Mouse (Mus musculus): ENCODE results near the gene Tmem132c.
"Not testable (repeated sequence)": the region's sequence is repeated elsewhere in the genome, so short reads cannot be mapped to it uniquely, and the experiment has no call there.

Gene Tmem132c

DNA sequence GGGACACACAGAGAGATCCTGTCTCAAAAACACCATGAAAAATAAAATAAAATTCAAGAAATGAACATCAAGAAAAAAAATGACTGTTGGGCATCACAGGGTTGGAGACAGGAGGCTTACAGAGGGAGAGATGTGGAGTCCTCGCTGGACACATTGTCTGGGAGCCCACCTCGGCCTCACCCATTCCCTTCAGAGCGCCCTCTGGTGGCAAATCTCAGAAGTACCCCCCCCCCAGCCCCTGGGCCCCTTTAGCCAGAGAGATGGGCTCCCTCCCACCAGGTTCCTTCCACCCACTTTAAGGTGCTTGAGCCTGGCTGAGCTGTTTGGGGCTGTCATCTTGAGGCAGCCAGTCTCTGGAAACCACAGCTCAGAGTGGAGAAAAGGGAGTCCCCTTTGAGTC is 99.5 kb downstream of the Tmem132c start:
- DNase-seq (ENCODE audit: low spot score in 2 of 2), result no peak

GRCm38 (mm10) chr5:127344721-127345120 is 103.1 kb downstream of the Tmem132c start:
- DNase-seq (ENCODE audit: low spot score in 2 of 2), result no peak

- no peak for DNase-seq (ENCODE audit: low spot score in 2 of 2)
Measured at GRCm38 (mm10) chr5:127346364-127346763, 104.8 kb downstream of the Tmem132c start.

DNA sequence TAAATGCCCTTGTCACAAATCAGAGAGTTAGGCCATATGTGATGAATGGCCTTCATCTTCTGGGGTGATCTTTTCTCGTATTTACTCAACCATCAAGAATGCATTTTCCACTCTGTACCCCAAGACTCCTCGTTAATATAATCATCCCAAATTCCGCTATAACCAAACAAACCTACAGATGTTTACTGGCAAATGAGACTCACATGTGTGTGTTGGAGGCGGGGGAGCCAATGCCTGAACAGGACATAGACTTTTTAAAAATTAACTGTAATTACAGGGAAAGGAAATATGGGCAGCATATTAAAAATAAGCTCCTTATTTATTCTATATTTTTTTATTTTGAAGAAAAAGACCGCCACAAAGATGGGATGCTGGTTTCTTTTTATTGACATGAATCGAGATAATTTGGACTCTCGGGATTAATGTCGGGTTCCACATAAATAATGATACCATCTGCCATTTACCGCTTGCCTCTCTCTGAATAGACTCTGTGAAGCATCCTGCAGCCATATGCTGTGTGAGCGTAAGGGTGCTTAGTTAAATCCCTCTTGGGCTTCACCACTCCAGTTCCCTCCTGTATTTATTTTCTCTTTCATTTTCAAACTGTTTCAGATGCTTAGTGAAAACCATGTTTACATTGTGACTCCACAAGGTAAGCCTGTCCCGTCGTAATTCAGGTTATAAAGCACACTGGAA is 105.6 kb downstream of the Tmem132c start:
- DNase-seq (ENCODE audit: low spot score in 2 of 2), result no peak

- no peak for DNase-seq (ENCODE audit: low spot score in 2 of 2)
Measured at GRCm38 (mm10) chr5:127349221-127350065, 107.8 kb downstream of the Tmem132c start.

DNA sequence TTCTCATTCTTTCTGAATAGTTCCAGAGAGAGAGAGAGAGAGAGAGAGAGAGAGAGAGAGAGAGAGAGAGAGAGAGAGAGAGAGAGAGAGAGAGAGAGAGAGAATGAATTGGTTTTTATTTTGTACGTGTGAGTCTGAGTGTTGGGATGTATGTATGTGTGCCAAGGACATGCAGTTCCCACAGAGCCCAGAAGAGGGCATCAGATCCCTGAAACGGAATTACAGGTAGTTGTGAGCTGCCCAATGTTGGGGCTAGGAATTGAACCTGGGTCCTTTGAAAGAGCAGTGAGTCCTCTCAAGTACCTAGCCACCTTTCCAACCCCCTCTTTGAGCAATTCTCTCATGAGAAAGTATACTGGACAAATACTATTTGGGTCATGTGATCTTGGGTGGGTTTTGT is 111.4 kb downstream of the Tmem132c start:
- no peak for DNase-seq (ENCODE audit: low spot score in 2 of 2)

- DNase-seq (ENCODE audit: low spot score in 2 of 2), result no peak
Measured at GRCm38 (mm10) chr5:127355836-127356235, 114.2 kb downstream of the Tmem132c start.

GRCm38 (mm10) chr5:127357878-127358277 is 116.3 kb downstream of the Tmem132c start:
- DNase-seq (ENCODE audit: low spot score in 2 of 2), result not testable (repeated sequence)

DNA sequence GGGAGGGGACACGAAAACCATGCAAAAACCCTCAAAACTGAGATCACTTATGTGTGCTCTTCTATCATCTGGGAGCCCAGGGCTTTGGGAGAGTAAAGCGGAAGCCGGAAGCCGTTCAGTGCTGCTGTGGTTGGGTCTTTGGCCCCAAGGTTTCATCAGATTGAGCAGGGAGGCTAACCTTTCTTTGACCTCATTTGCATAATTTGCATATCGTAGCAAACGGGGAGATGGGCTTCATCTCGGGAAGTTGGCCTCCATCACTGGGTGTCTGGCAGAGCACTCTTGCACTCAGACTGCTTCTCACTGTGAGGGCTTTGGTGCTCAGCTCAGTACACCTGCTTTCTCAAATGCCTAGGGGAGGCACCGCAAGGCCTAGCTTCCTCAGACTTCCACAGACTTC is 119.5 kb downstream of the Tmem132c start:
- no peak for DNase-seq (ENCODE audit: low spot score in 2 of 2)

DNA sequence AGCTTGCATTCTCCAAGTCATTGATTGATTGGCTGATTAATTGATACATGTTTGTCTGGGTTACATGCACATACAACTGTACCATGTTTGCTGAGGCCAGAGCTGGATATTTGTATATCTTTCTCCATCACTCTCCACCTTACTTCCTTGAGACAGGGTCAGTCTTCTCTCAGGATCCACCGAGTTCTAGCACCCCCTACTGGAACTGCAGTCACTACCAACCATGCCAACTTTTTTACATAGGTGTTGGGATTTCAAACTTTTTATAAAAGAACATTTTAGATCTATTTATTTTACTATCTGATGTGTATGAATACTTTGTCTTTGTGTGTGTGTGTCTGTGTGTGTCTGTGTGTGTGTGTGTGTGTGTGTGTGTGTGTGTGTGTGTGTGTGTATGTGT is 123.5 kb downstream of the Tmem132c start:
- no peak for DNase-seq (ENCODE audit: low spot score in 2 of 2)

DNA sequence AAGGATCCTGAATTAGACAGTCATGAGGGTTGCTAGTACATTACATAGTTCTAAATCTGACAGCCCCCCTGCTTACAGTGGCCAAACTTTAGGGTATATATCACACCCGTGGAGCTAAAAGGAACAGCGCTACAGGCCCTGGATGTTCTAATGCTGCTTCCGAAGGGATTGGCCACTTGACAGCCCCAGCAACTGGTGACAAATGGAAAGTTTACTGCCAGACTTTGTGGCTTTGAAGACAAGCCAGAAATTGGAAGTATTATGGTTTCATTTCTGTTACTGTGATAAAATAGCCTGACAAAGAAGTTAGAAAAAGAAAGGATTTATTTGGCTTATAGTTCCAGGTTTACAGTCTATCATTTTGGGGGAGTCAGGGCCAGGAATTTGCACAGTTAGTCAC is 126.6 kb downstream of the Tmem132c start:
- DNase-seq (ENCODE audit: low spot score in 2 of 2), result no peak

- DNase-seq (ENCODE audit: low spot score in 2 of 2), result no peak
Measured at GRCm38 (mm10) chr5:127369812-127370211, 128.2 kb downstream of the Tmem132c start.

DNA sequence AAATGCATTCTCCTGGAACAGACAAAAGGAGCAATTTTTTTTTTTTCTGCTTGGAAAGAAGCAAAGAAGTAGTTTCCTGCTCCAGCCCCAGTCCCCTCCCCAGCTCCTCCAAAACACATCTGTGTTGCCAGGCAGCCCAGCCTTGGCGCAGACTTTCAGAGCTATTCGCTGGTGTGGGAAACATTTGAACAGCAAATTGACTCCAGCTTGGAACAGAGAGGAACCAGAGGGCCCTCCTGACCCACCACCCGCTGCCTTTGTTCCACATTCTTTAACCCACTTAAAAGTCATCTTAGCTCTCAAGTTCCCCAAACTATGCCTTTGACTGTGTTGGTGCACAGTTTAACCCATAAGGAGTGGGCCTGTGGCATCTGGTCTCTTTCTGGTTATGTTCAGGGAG is 128.9 kb downstream of the Tmem132c start:
- no peak for DNase-seq (ENCODE audit: low spot score in 2 of 2)

- no peak for DNase-seq (ENCODE audit: low spot score in 2 of 2)
Measured at GRCm38 (mm10) chr5:127374251-127374650, 132.6 kb downstream of the Tmem132c start.

DNA sequence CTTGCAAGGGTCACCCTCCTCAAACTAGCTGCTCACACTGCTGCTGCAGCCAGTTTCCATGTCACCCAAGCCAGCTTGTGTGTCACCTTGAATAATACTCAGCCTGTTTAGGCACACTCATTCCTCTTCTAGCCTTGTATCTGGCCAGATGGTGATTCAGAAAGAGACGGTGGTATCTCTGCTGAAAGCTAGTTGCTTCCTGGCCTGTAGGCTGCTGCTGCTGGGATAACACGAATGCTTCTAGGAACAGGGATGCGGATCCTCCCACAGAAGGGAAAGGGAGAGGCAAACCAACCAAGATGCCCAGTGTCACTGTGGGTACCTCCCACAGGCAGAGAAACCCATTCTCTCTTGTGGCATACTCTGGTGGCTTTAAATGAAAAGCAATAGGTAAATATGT is 134.0 kb downstream of the Tmem132c start:
- no peak for DNase-seq (ENCODE audit: low spot score in 2 of 2)

DNA sequence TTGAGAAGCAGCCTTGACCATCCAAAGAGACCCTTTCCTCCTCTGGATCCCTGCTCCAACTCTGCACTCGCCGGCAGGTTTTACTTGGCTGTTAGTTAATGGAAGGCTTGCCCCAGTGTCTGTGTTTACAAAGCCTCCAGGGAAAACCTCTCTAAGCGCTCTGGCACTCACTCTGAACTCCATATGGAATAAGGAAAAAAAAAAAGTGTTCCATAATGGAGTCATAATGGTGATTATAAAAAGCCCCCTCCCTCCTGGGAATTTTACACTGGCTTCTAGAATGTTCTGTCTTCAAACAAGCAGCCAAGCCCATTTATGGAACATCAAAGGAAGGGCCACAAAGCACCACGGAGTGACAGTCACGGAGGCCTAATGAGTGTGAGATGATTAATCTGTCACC is 136.9 kb downstream of the Tmem132c start:
- DNase-seq (ENCODE audit: low spot score in 2 of 2), result no peak

GRCm38 (mm10) chr5:127379351-127379750 is 137.7 kb downstream of the Tmem132c start:
- DNase-seq (ENCODE audit: low spot score in 2 of 2), result no peak

DNA sequence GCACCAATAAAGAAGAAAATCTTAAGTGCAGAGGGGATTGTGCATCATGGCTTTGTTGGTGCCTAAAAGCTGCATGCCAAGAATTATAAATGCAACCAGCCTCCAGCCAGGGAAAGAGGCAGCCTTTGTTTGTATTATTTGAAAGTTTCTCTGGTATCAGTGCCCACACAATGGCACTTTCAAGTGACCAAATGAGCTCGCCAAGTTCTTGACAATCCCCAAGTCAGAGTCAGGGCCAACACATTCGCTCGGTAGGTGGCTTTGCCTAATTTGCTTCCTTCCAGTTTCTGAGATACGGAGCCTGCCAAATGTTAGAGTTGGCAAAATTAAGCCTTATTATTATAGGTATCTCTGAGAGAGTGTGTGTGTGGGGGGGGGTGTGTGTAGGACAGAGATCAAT is 139.6 kb downstream of the Tmem132c start:
- no peak for DNase-seq (ENCODE audit: low spot score in 2 of 2)

DNA sequence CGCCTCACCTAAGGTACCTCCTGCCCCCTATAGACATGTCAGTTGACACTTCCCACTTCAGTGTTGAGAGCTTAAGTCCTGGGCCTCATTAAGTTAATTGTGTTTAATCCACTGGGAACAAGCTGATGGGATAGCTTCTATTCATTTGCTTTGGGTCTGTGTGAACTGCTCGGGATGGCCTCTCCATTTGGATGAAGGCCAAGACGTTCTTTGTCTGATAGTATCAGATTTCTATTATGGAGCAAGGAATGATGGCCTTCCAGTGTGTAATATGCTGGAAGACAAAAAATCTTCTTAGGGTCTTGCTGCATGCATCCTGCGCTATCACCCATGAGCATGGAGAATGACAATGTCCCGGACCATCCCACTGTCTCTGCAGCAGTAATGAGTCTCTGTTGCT is 141.0 kb downstream of the Tmem132c start:
- no peak for DNase-seq (ENCODE audit: low spot score in 2 of 2)

GRCm38 (mm10) chr5:127391187-127391586 is 149.6 kb downstream of the Tmem132c start:
- DNase-seq (ENCODE audit: low spot score in 2 of 2), result no peak

DNA sequence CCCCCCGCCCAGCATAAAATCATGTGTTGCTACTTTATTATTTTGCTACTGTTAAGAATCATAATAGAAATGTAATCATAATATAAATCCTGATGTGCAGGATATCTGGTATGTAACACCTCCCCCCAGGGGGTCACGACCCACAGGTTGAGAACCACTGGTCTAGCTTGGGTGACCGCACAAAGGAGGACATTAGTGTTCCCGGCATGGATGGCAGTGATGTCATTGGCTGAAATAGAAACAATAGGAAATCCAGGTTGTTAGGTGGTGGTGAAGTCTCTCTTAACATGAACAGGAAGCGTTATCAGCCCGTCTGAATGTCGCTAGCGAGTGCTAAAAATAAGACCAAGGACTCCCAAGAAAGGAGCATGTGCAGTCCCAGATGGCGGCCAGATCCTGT is 155.3 kb downstream of the Tmem132c start:
- no peak for DNase-seq (ENCODE audit: low spot score in 2 of 2)

DNA sequence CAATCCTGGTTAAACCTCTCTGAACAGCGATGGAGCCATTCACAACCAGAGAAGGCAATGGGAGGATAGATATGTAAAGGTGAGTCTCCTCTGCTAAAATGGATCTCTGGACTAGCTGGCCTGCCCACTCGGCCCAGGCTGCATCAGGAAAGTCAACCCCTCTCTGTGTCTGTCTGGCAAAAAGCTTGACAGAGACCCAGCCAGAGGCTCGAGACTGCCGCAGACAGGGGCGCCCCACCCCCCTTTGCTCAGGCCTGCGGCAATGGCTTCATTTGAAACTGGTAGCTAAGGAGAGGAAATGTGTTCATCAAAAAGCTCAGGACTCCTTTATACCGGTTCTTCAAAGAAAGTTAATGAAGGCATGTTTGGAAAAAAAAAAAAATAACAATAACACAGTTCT is 156.4 kb downstream of the Tmem132c start:
- DNase-seq (ENCODE audit: low spot score in 2 of 2), result no peak

DNA sequence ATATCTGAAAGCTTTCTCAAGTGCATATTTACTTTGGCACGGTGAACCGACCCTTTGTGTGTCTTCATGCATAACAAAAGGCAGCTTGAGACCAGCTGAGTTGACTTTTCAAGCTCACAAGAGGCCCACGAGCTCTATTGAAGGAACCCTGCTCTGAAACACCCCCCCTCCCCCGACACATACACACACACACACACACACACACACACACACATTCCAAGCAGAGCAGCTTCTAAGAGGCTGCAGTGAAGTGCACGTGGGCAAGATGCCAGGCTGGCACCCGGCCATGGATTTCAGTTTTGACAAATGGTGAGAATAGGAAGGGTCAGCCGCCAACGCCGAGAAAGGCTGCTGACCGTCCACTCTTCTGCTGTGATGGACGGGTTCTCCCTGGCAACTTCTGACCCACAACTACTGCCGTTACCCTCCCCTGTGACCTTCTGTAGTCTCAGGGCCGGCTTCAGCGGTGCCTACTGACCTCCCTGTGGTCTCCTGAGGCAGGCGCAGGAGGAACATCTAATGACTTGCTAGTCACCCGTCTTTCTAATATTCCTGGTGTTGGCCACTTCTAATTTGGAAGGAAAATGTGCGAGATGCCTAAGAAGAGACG is 163.9 kb downstream of the Tmem132c start:
- DNase-seq (ENCODE audit: low spot score in 2 of 2), result peak in 1 of 2 experiments; percentile 27
